Mouse (Mus musculus) spleen, adult 2 months (tissue): ENCODE data around the gene Abca7.

Source experiments
- CTCF ChIP-seq: fragments of 200-500 bp; IDR thresholded peaks from 2 replicates; pipeline ENCODE4 v1.5.1; 2011; ENCODE audit warnings: mild to moderate bottlenecking, inconsistent platforms; ENCODE audit not compliant: insufficient read depth, insufficient read length, insufficient replicate concordance; ENCODE audit errors: extremely low read depth
- POLR2A ChIP-seq: fragments of 200-500 bp; IDR thresholded peaks from 2 replicates; pipeline ENCODE4 v1.6.1; 2011; ENCODE audit warnings: low read depth, low read length, inconsistent platforms

DNA sequence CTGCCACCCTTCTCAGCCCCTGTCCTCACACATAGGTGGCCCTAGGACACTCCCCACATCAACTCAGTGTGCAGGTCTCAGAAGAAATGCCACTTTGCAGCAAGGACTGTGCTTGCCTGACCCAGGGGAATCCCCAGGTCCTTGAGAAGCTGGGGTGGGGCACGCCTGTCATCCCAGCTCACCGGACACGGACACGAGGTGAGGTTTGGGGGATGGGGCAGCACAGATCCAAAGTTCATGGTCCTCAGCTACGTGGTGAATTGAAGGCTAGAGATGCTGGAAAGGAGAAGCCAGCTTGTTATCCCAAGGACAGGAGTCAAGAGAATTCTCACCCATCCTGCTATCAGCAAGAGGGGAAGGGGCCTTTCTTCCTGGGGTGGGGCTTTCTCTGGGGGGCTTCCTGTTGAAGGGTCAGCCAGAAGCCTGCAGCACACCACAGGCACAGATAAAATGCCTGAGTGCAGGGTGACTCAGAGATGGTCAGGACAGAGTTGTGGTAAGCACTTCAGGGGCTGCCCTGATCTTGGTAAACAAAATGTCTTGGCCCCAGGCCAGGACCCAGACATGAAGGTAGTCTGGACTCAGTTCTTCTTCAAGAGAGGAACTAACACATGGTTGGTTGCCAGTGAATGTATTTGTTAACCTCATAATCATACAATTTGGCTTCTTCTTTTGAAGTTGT is 36.6 kb downstream of the Abca7 start:
- no peak for TF ChIP-seq CTCF
- no peak for TF ChIP-seq POLR2A
